Mouse (Mus musculus) stomach, postnatal 0 days (tissue): ENCODE results near the gene Mthfd1. TPM values are rescaled to one million over a fixed set of nuclear protein-coding genes. Genes with fewer than 3 reads are reported as not detected.

ENCODE experiments used
- ATAC-seq: fragments of 200-750 bp; cut with Nextera tagmentation; 2 replicates; pipeline ENCODE4 v1.8.0; 2017; ENCODE audit not compliant: low FRiP score, low TSS enrichment
- DNase-seq: peaks from one replicate; pipeline ENCODE4 v3.0.0-alpha.2; 2016; ENCODE audit warnings: low spot score
- H3K27ac ChIP-seq: fragments of 300-500 bp; sonication (generic); replicated peaks from 2 replicates; pipeline ENCODE4 v1.5.1; 2014; ENCODE audit warnings: mild to moderate bottlenecking, control low read depth
- H3K27me3 ChIP-seq: fragments of 300-500 bp; sonication (generic); 2 replicates; pipeline ENCODE4 v1.6.1; 2014; ENCODE audit warnings: low read length; ENCODE audit not compliant: control insufficient read depth, insufficient read depth
- H3K36me3 ChIP-seq: fragments of 300-500 bp; sonication (generic); 2 replicates; pipeline ENCODE4 v1.6.1; 2014; ENCODE audit warnings: low read length, mixed read lengths; ENCODE audit not compliant: control insufficient read depth, insufficient read depth
- H3K4me1 ChIP-seq: fragments of 300-500 bp; sonication (generic); replicated peaks from 2 replicates; pipeline ENCODE4 v1.6.1; 2014; ENCODE audit warnings: antibody characterized with exemption; ENCODE audit not compliant: control insufficient read depth, insufficient read depth
- H3K4me2 ChIP-seq: fragments of 300-500 bp; sonication (generic); replicated peaks from 2 replicates; pipeline ENCODE4 v1.6.1; 2014; ENCODE audit warnings: low read depth, mild to moderate bottlenecking, control low read depth, moderate library complexity
- H3K4me3 ChIP-seq: fragments of 300-500 bp; sonication (generic); 2 replicates; pipeline ENCODE4 v1.5.1; 2014; ENCODE audit warnings: low read depth, low read length, control low read depth
- H3K9ac ChIP-seq: fragments of 300-500 bp; sonication (generic); 2 replicates; pipeline ENCODE4 v1.6.1; 2014; ENCODE audit warnings: mild to moderate bottlenecking, low read length, control low read depth, mixed read lengths
- H3K9me3 ChIP-seq: fragments of 300-500 bp; sonication (generic); 2 replicates; pipeline ENCODE4 v1.6.1; 2016; ENCODE audit warnings: low read length; ENCODE audit not compliant: control insufficient read depth
- CTCF ChIP-seq: IDR thresholded peaks from 2 replicates; pipeline ENCODE4 v1.5.1; 2016; ENCODE audit warnings: antibody characterized with exemption, low read depth, mild to moderate bottlenecking, moderate library complexity
- EP300 ChIP-seq: optimal IDR thresholded peaks from 2 replicates; pipeline ENCODE3; 2016; ENCODE audit warnings: antibody characterized with exemption
- WGBS: fragments of 180-500 bp; shearing (Covaris S2); extraction: QIAGEN DNeasy Blood & Tissue Kit; methylation state at CpG from one replicate; pipeline ENCODE4 v1.1.7; 2014; 5-methylcytosine and 5-hydroxymethylcytosine counted together
- polyA plus RNA-seq: library from polyadenylated mRNA; unstranded; fragments of >200 nt; fragmentation: Nextera tagmentation; extraction: Ambion mirVana; gene quantifications from 2 replicates; pipeline ENCODE4 v1.2.1, GENCODE M21; 2015

The Mthfd1 gene
- polyA plus RNA-seq, 1 experiment from 2014 or later = 28.9 TPM

GRCm38 (mm10) chr12:76335641-76336040 lies 80.5 kb downstream of the Mthfd1 start:
- no peak overlapping the region for H3K9ac ChIP-seq
- 79% methylated on average over 5 of the region's 5 CpGs for WGBS
- H3K9me3 ChIP-seq = no peaks in the 10 kb centered on the region
- no peaks in the 10 kb centered on the region for H3K36me3 ChIP-seq
- DNase-seq (no peak), ATAC-seq (no peak)
- H3K4me1 ChIP-seq = no peaks in the 10 kb centered on the region
- TF ChIP-seq CTCF (no peak), EP300 (no peak)
- no peaks in the 10 kb centered on the region for H3K27me3 ChIP-seq
- H3K4me3 ChIP-seq = no peak overlapping the region
- no peak overlapping the region for H3K27ac ChIP-seq
- no peak overlapping the region for H3K4me2 ChIP-seq

- no peak for DNase-seq
- H3K27me3 ChIP-seq = no peaks in the 10 kb centered on the region
- TF ChIP-seq CTCF (no peak), EP300 (no peak)
- 62% methylated on average over 17 of the region's 17 CpGs for WGBS
- H3K4me3 ChIP-seq = no peak overlapping the region
- no peak overlapping the region for H3K27ac ChIP-seq
- H3K9me3 ChIP-seq = no peaks in the 10 kb centered on the region
- H3K9ac ChIP-seq = no peak overlapping the region
- no peaks in the 10 kb centered on the region for H3K36me3 ChIP-seq
- H3K4me1 ChIP-seq = no peaks in the 10 kb centered on the region
- H3K4me2 ChIP-seq = no peak overlapping the region
- ATAC-seq = no peak
Observed at GRCm38 (mm10) chr12:76336111-76336965, 81.2 kb downstream of the Mthfd1 start.

GRCm38 (mm10) chr12:76341080-76341479 lies 86.0 kb downstream of the Mthfd1 start:
- Histone ChIP-seq H3K4me2 (no peak overlapping the region), H3K27ac (no peak overlapping the region), H3K36me3 (no peaks in the 10 kb centered on the region), H3K4me3 (no peak overlapping the region), H3K27me3 (no peaks in the 10 kb centered on the region), H3K4me1 (no peaks in the 10 kb centered on the region), H3K9ac (no peak overlapping the region), H3K9me3 (no peaks in the 10 kb centered on the region)
- WGBS = 3% methylated on average over 4 of the region's 4 CpGs
- DNase-seq (peak; percentile 54), ATAC-seq (no peak)
- no peak for TF ChIP-seq EP300
- peak; percentile 92 for TF ChIP-seq CTCF

GRCm38 (mm10) chr12:76345759-76346455 lies 90.8 kb downstream of the Mthfd1 start:
- Histone ChIP-seq H3K4me1 (no peaks in the 10 kb centered on the region), H3K27ac (no peak overlapping the region), H3K9ac (no peak overlapping the region), H3K4me3 (no peak overlapping the region), H3K9me3 (no peaks in the 10 kb centered on the region), H3K27me3 (no peaks in the 10 kb centered on the region), H3K36me3 (peaks cover 5% of the 10 kb centered on the region; the same call in 1 of the 2 replicates), H3K4me2 (no peak overlapping the region)
- DNase-seq (no peak), ATAC-seq (no peak)
- WGBS = 80% methylated on average over 5 of the region's 6 CpGs
- TF ChIP-seq EP300 = no peak
- peak; percentile 71 for TF ChIP-seq CTCF

GRCm38 (mm10) chr12:76349680-76350220 lies 94.7 kb downstream of the Mthfd1 start:
- Histone ChIP-seq H3K36me3 (peaks cover 8% of the 10 kb centered on the region; the same call in 1 of the 2 replicates), H3K27me3 (no peaks in the 10 kb centered on the region), H3K4me2 (no peak overlapping the region), H3K4me1 (no peaks in the 10 kb centered on the region), H3K4me3 (no peak overlapping the region), H3K27ac (no peak overlapping the region), H3K9me3 (no peaks in the 10 kb centered on the region), H3K9ac (no peak overlapping the region)
- WGBS = 78% methylated on average over 8 of the region's 8 CpGs
- ATAC-seq (no peak), DNase-seq (no peak)
- TF ChIP-seq CTCF (no peak), EP300 (no peak)

- no peaks in the 10 kb centered on the region for H3K9me3 ChIP-seq
- no peak for ATAC-seq
- H3K4me1 ChIP-seq = no peaks in the 10 kb centered on the region
- H3K4me3 ChIP-seq = no peak overlapping the region
- H3K27ac ChIP-seq = no peak overlapping the region
- no peak overlapping the region for H3K9ac ChIP-seq
- no peaks in the 10 kb centered on the region for H3K36me3 ChIP-seq
- no peak overlapping the region for H3K4me2 ChIP-seq
- no peaks in the 10 kb centered on the region for H3K27me3 ChIP-seq
- no peak for DNase-seq
- TF ChIP-seq CTCF (no peak), EP300 (no peak)
- WGBS = 77% methylated on average over 1 of the region's 1 CpGs
Observed at GRCm38 (mm10) chr12:76360868-76361267, 105.8 kb downstream of the Mthfd1 start.
